Mouse (Mus musculus) liver, postnatal 0 days (tissue): ENCODE results near the gene Sh3gl2. TPM values are rescaled to one million over a fixed set of nuclear protein-coding genes. Genes with fewer than 3 reads are reported as not detected.

ENCODE experiments used
- ATAC-seq: fragments of 200-750 bp; cut with Nextera tagmentation; 2 replicates; pipeline ENCODE4 v1.8.0; 2017; ENCODE audit warnings: mild to moderate bottlenecking, moderate library complexity
- DNase-seq: peaks from one replicate; pipeline ENCODE4 v3.0.0-alpha.2; 2016
- H3K27ac ChIP-seq: fragments of 300-500 bp; sonication (generic); 2 replicates; pipeline ENCODE4 v1.5.1; 2014; ENCODE audit warnings: antibody characterized with exemption, moderate library complexity, mild to moderate bottlenecking, low read depth
- H3K27me3 ChIP-seq: fragments of 300-500 bp; sonication (generic); 2 replicates; pipeline ENCODE4 v1.6.1; 2014; ENCODE audit warnings: low read length, control low read depth, mixed read lengths; ENCODE audit not compliant: insufficient read depth
- H3K36me3 ChIP-seq: fragments of 300-500 bp; sonication (generic); replicated peaks from 2 replicates; pipeline ENCODE4 v1.6.1; 2014; ENCODE audit warnings: mild to moderate bottlenecking, control low read depth, low read length, moderate library complexity, mixed read lengths; ENCODE audit not compliant: insufficient read depth
- H3K4me1 ChIP-seq: fragments of 300-500 bp; sonication (generic); 2 replicates; pipeline ENCODE4 v1.6.1; 2014; ENCODE audit warnings: antibody characterized with exemption, mild to moderate bottlenecking, control low read depth; ENCODE audit not compliant: insufficient read depth
- H3K4me2 ChIP-seq: fragments of 300-500 bp; sonication (generic); 2 replicates; pipeline ENCODE4 v1.6.1; 2014; ENCODE audit warnings: low read depth, mild to moderate bottlenecking, low read length, moderate library complexity, mixed read lengths
- H3K4me3 ChIP-seq: fragments of 300-500 bp; sonication (generic); 2 replicates; pipeline ENCODE4 v1.5.1; 2014; ENCODE audit warnings: low read depth, low read length
- H3K9ac ChIP-seq: fragments of 300-500 bp; sonication (generic); replicated peaks from 2 replicates; pipeline ENCODE4 v1.6.1; 2014; ENCODE audit warnings: mild to moderate bottlenecking, moderate library complexity
- H3K9me3 ChIP-seq: fragments of 300-500 bp; sonication (generic); 2 replicates; pipeline ENCODE4 v1.6.1; 2016; ENCODE audit warnings: mild to moderate bottlenecking, control low read depth, low read length, mixed read lengths
- CTCF ChIP-seq: sonication (generic); IDR thresholded peaks from 2 replicates; pipeline ENCODE4 v1.5.1; 2016; ENCODE audit warnings: antibody characterized with exemption, low read depth
- EP300 ChIP-seq: IDR thresholded peaks from 2 replicates; pipeline ENCODE4 v1.6.1; 2016; ENCODE audit warnings: antibody characterized with exemption, low read depth, mild to moderate bottlenecking
- WGBS: fragments of 180-500 bp; shearing (Covaris S2); extraction: QIAGEN DNeasy Blood & Tissue Kit; methylation state at CpG from one replicate; pipeline ENCODE4 v1.1.7; 2014; ENCODE audit not compliant: insufficient replicate concordance; 5-methylcytosine and 5-hydroxymethylcytosine counted together
- polyA plus RNA-seq: library from polyadenylated mRNA; unstranded; fragments of >200 nt; fragmentation: Nextera tagmentation; extraction: Ambion mirVana; gene quantifications from 2 replicates; pipeline ENCODE4 v1.2.1, GENCODE M21; 2015

The Sh3gl2 gene
- polyA plus RNA-seq, 1 experiment from 2014 or later, result not detected

GRCm38 (mm10) chr4:85206675-85207400 lies 1.9 kb downstream of the Sh3gl2 start:
- Histone ChIP-seq H3K9me3 (no peaks in the 10 kb centered on the region), H3K9ac (no peak overlapping the region), H3K4me3 (no peak overlapping the region), H3K27ac (no peak overlapping the region), H3K36me3 (no peaks in the 10 kb centered on the region), H3K27me3 (peaks cover 30% of the 10 kb centered on the region), H3K4me2 (no peak overlapping the region), H3K4me1 (no peaks in the 10 kb centered on the region)
- 48% methylated on average over 3 of the region's 3 CpGs for WGBS
- no peak for DNase-seq
- no peak for TF ChIP-seq CTCF
- TF ChIP-seq EP300, result no peak
- no peak for ATAC-seq

- ATAC-seq (no peak), DNase-seq (no peak)
- Histone ChIP-seq H3K9ac (no peak overlapping the region), H3K27me3 (peaks cover 30% of the 10 kb centered on the region), H3K36me3 (no peaks in the 10 kb centered on the region), H3K4me2 (no peak overlapping the region), H3K9me3 (no peaks in the 10 kb centered on the region), H3K4me3 (no peak overlapping the region), H3K27ac (no peak overlapping the region), H3K4me1 (no peaks in the 10 kb centered on the region)
- 83% methylated on average over 9 of the region's 9 CpGs for WGBS
- TF ChIP-seq CTCF, result no peak
- TF ChIP-seq EP300, result no peak
These were observed 2.6 kb downstream of the Sh3gl2 start for GRCm38 (mm10) chr4:85207515-85207914.

GRCm38 (mm10) chr4:85208531-85208930 lies 3.6 kb downstream of the Sh3gl2 start:
- H3K4me3 ChIP-seq, result no peak overlapping the region
- no peaks in the 10 kb centered on the region for H3K9me3 ChIP-seq
- peaks cover 29% of the 10 kb centered on the region for H3K27me3 ChIP-seq
- no peaks in the 10 kb centered on the region for H3K4me1 ChIP-seq
- ATAC-seq, result no peak
- H3K36me3 ChIP-seq, result no peaks in the 10 kb centered on the region
- H3K9ac ChIP-seq, result no peak overlapping the region
- TF ChIP-seq CTCF, result no peak
- no peak for TF ChIP-seq EP300
- H3K4me2 ChIP-seq, result no peak overlapping the region
- no peak for DNase-seq
- WGBS, result 50% methylated on average over 1 of the region's 1 CpGs
- H3K27ac ChIP-seq, result no peak overlapping the region

- Histone ChIP-seq H3K36me3 (no peaks in the 10 kb centered on the region), H3K27ac (no peak overlapping the region), H3K4me1 (no peaks in the 10 kb centered on the region), H3K4me3 (no peak overlapping the region), H3K9ac (no peak overlapping the region), H3K4me2 (no peak overlapping the region), H3K27me3 (peaks cover 8% of the 10 kb centered on the region), H3K9me3 (no peaks in the 10 kb centered on the region)
- ATAC-seq (no peak), DNase-seq (no peak)
- WGBS, result 73% methylated on average over 3 of the region's 3 CpGs
- TF ChIP-seq EP300, result no peak
- no peak for TF ChIP-seq CTCF
These were observed 6.0 kb downstream of the Sh3gl2 start for GRCm38 (mm10) chr4:85210953-85211352.

GRCm38 (mm10) chr4:85217003-85217402 lies 12.1 kb downstream of the Sh3gl2 start:
- 54% methylated on average over 4 of the region's 4 CpGs for WGBS
- no peak overlapping the region for H3K27ac ChIP-seq
- H3K36me3 ChIP-seq, result no peaks in the 10 kb centered on the region
- no peaks in the 10 kb centered on the region for H3K4me1 ChIP-seq
- ATAC-seq (no peak), DNase-seq (no peak)
- no peaks in the 10 kb centered on the region for H3K9me3 ChIP-seq
- H3K9ac ChIP-seq, result no peak overlapping the region
- H3K4me2 ChIP-seq, result no peak overlapping the region
- TF ChIP-seq CTCF, result no peak
- no peak for TF ChIP-seq EP300
- no peaks in the 10 kb centered on the region for H3K27me3 ChIP-seq
- no peak overlapping the region for H3K4me3 ChIP-seq

- DNase-seq (no peak), ATAC-seq (no peak)
- no peaks in the 10 kb centered on the region for H3K9me3 ChIP-seq
- no peak overlapping the region for H3K9ac ChIP-seq
- no peak overlapping the region for H3K4me2 ChIP-seq
- TF ChIP-seq EP300, result no peak
- TF ChIP-seq CTCF, result no peak
- 67% methylated on average over 5 of the region's 5 CpGs for WGBS
- H3K4me1 ChIP-seq, result no peaks in the 10 kb centered on the region
- H3K27ac ChIP-seq, result no peak overlapping the region
- no peak overlapping the region for H3K4me3 ChIP-seq
- H3K36me3 ChIP-seq, result no peaks in the 10 kb centered on the region
- no peaks in the 10 kb centered on the region for H3K27me3 ChIP-seq
These were observed 17.8 kb downstream of the Sh3gl2 start for GRCm38 (mm10) chr4:85222716-85223115.

- WGBS, result 61% methylated on average over 5 of the region's 5 CpGs
- H3K4me2 ChIP-seq, result no peak overlapping the region
These were observed 21.8 kb downstream of the Sh3gl2 start for GRCm38 (mm10) chr4:85226731-85227130.

More at GRCm38 (mm10) chr4:85226731-85227130, 21.8 kb downstream of the Sh3gl2 start:
- no peak overlapping the region for H3K27ac ChIP-seq
- no peak for DNase-seq
- no peaks in the 10 kb centered on the region for H3K36me3 ChIP-seq
- H3K9ac ChIP-seq, result no peak overlapping the region
- no peaks in the 10 kb centered on the region for H3K27me3 ChIP-seq
- ATAC-seq, result no peak
- no peaks in the 10 kb centered on the region for H3K9me3 ChIP-seq
- TF ChIP-seq EP300 (no peak), CTCF (no peak)
- H3K4me1 ChIP-seq, result no peaks in the 10 kb centered on the region
- no peak overlapping the region for H3K4me3 ChIP-seq
